Mouse (Mus musculus): ENCODE measurements around the gene Usp21.

DNA sequence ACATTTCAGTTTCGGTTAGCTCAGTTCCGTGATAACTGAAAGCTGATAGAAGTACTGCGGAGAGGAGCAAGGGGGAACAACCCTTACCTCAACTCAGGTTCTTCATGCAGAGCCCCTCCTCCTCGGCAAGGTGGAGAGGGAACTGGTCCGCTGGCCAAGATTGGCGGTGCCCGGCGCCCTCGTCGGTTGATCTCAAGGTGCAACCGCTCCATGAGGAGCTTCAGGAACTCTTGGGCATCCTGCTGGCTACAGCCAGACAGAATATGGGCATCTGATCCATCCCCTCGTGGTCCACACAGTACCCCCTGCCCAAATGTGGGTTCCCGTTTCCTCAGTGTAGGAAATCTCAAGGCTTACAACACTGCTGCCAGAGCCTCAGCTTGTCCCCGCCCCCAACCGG is 3.3 kb downstream of the Usp21 start:
- TF ChIP-seq CTCF (IDR thresholded peaks at IDR 0.05; ENCODE audit: control insufficient read depth, insufficient read depth, low read length) (no peak), POLR2A (IDR thresholded peaks at IDR 0.05; ENCODE audit: borderline replicate concordance, control insufficient read depth, low read depth, low read length) (no peak)

Measured in bone marrow, adult 2 months (tissue).